Mouse (Mus musculus) cerebellum, postnatal 36 days (tissue): ENCODE measurements around the gene Ift80.
"Not testable (repeated sequence)": the region's sequence is repeated elsewhere in the genome, so short reads cannot be mapped to it uniquely, and the experiment has no call there.

Source experiments
- DNase-seq, 2 experiments: peaks; one replicate each; pipeline ENCODE4 v3.0.0; 2021 to 2022; ENCODE audit warnings: mixed read lengths in 2 of 2

Gene Ift80

GRCm38 (mm10) chr3:68928619-68929018 is 75.8 kb downstream of the Ift80 start:
- DNase-seq: no peak

GRCm38 (mm10) chr3:68907509-68907908 is 96.9 kb downstream of the Ift80 start:
- DNase-seq: no peak

- no peak for DNase-seq
Observed at GRCm38 (mm10) chr3:68904902-68905778, 99.2 kb downstream of the Ift80 start.

GRCm38 (mm10) chr3:68902636-68903035 is 101.7 kb downstream of the Ift80 start:
- DNase-seq: not testable (repeated sequence)

- DNase-seq: no peak
Observed at GRCm38 (mm10) chr3:68897154-68897553, 107.2 kb downstream of the Ift80 start.

GRCm38 (mm10) chr3:68895426-68895825 is 108.9 kb downstream of the Ift80 start:
- DNase-seq: no peak

- no peak for DNase-seq
Observed at GRCm38 (mm10) chr3:68886845-68887244, 117.5 kb downstream of the Ift80 start.

- no peak for DNase-seq
Observed at GRCm38 (mm10) chr3:68874079-68874478, 130.3 kb downstream of the Ift80 start.

GRCm38 (mm10) chr3:68870568-68870950 is 133.8 kb downstream of the Ift80 start:
- no peak for DNase-seq

- DNase-seq: peak; percentile 6 to 14
Observed at GRCm38 (mm10) chr3:68869691-68870567, 134.4 kb downstream of the Ift80 start.

- peak in 1 of 2 experiments; percentile 8 for DNase-seq
Observed at GRCm38 (mm10) chr3:68869211-68869690, 135.1 kb downstream of the Ift80 start, which contains the start of gene 1110032F04Rik. TSS of gene 1110032F04Rik (plus strand) at chr3:68869586.

GRCm38 (mm10) chr3:68852414-68852813 is 152.0 kb downstream of the Ift80 start:
- DNase-seq: no peak

GRCm38 (mm10) chr3:68848323-68848722 is 156.0 kb downstream of the Ift80 start:
- DNase-seq: no peak

GRCm38 (mm10) chr3:68844025-68844424 is 160.3 kb downstream of the Ift80 start:
- no peak for DNase-seq
